Mouse (Mus musculus): ENCODE measurements around the gene Dst. TPM values are rescaled to one million over a fixed set of nuclear protein-coding genes. Genes with fewer than 3 reads are reported as not detected.

Dst gene
- polyA plus RNA-seq, 1 experiment from 2014 or later, result 23.5 TPM

Small RNAs within 50 kb of the gene (microRNA-seq; reads per million reads assigned to microRNA genes)
- not detected for gene Mir6896

Other genes starting within 250 kb of the Dst start
- gene Prim2, start 238.4 kb upstream of the Dst start, polyA plus RNA-seq (2015; fragmentation: Nextera tagmentation; extraction: Ambion mirVana), result 37.3 and 40.2 TPM in 2 replicates
- gene Rab23, start 188.3 kb upstream of the Dst start, polyA plus RNA-seq (2015; fragmentation: Nextera tagmentation; extraction: Ambion mirVana), result 37.8 and 39.4 TPM in 2 replicates
- 48.1 and 52.3 TPM in 2 replicates for gene Bag2, start 150.4 kb upstream of the Dst start, polyA plus RNA-seq (2015; fragmentation: Nextera tagmentation; extraction: Ambion mirVana)
- 28.2 and 31.9 TPM in 2 replicates for gene Zfp451, start 93.6 kb upstream of the Dst start, polyA plus RNA-seq (2015; fragmentation: Nextera tagmentation; extraction: Ambion mirVana)
- 1.6 and 1.7 TPM in 2 replicates for gene Bend6, start 409 bp upstream of the Dst start, polyA plus RNA-seq (2015; fragmentation: Nextera tagmentation; extraction: Ambion mirVana)

Measured in limb, embryonic 13.5 days (tissue).